Mouse (Mus musculus) heart, postnatal 0 days (tissue): ENCODE data around the gene Rmnd5a.

Experiments
- CTCF ChIP-seq: IDR thresholded peaks from 2 replicates; pipeline ENCODE4 v1.5.1; 2016; ENCODE audit warnings: antibody characterized with exemption, control low read depth, low read depth
- EP300 ChIP-seq: IDR thresholded peaks from 2 replicates; pipeline ENCODE4 v1.6.1; 2016; ENCODE audit warnings: antibody characterized with exemption, low read depth

DNA sequence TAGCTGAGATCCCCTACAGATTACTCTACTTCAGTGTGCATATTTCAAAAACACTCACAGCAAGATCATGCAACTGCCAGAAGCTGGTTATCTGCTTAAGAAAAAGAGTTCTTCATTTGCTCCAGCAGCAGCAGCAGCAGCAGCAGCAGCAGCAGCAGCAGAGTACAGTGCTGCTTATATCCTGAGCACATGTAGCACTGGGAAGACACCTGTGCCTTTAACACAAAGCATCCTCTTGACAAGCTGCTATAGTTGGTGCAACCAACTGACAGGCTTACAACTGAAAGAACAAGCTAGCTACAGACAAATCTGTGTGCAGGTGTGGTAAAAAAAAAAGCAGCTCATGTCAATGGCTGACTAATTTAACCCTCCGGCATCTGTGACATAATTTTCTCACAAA lies 44.4 kb downstream of the Rmnd5a start:
- TF ChIP-seq CTCF, result no peak
- TF ChIP-seq EP300, result no peak
